Mouse (Mus musculus): ENCODE data around the gene Smad5. TPM values are rescaled to one million over a fixed set of nuclear protein-coding genes. Genes with fewer than 3 reads are reported as not detected.

Gene Smad5
- polyA plus RNA-seq, 1 experiment from 2014 or later: 39.7 TPM

DNA sequence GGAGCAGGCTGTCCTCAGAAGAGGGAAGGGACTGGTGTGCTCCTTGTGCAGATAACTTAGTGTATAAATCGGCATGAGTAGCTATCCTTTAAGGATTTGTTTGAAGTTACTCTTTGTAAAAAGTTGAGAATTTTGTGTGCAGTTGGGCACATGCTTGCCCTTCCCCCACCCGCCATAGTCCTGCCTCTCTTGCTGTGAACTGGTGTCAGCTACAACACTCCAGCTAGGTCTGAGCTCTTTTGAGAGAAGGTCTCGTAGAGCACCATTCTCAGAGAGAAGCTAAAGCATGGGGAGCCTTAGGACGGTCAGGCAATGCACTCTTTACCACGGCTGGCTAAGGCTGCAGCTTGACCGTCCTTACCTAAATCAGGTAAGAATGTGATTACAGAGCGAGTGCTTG, 38.9 kb downstream of the Smad5 start:
- 85% methylated on average over 7 of the region's 7 CpGs for WGBS
- Histone ChIP-seq H3K4me3 (ENCODE audit: low read depth, low read length) (no peak overlapping the region), H3K27ac (ENCODE audit: low read depth, low read length) (no peak overlapping the region), H3K9me3 (replicated peaks; ENCODE audit: control insufficient read depth, low read length) (no peaks in the 10 kb centered on the region), H3K4me1 (ENCODE audit: control insufficient read depth, insufficient read depth, low read length) (peaks cover 5% of the 10 kb centered on the region), H3K9ac (ENCODE audit: low read length) (no peak overlapping the region), H3K4me2 (ENCODE audit: low read length) (no peak overlapping the region), H3K27me3 (replicated peaks; ENCODE audit: control insufficient read depth, insufficient read depth, low read length) (no peaks in the 10 kb centered on the region), H3K36me3 (ENCODE audit: control insufficient read depth, insufficient read depth, low read length) (peaks cover 38% of the 10 kb centered on the region)
- DNase-seq (ENCODE audit: low spot score): no peak
- no peak for ATAC-seq

GRCm38 (mm10) chr13:56742325-56742901, 39.6 kb downstream of the Smad5 start:
- peak; percentile 55 for DNase-seq (ENCODE audit: low spot score)
- H3K27me3 ChIP-seq (replicated peaks; ENCODE audit: control insufficient read depth, insufficient read depth, low read length): no peaks in the 10 kb centered on the region
- peaks cover 32% of the 10 kb centered on the region for H3K36me3 ChIP-seq (ENCODE audit: control insufficient read depth, insufficient read depth, low read length)
- H3K9me3 ChIP-seq (replicated peaks; ENCODE audit: control insufficient read depth, low read length): no peaks in the 10 kb centered on the region
- H3K4me3 ChIP-seq (ENCODE audit: low read depth, low read length): no peak overlapping the region
- H3K4me1 ChIP-seq (ENCODE audit: control insufficient read depth, insufficient read depth, low read length): peaks cover 5% of the 10 kb centered on the region
- peak; percentile 61; the same call in 1 of the 2 replicates for ATAC-seq
- H3K27ac ChIP-seq (ENCODE audit: low read depth, low read length): no peak overlapping the region
- no peak overlapping the region for H3K9ac ChIP-seq (ENCODE audit: low read length)
- WGBS: 21% methylated on average over 6 of the region's 6 CpGs
- no peak overlapping the region for H3K4me2 ChIP-seq (ENCODE audit: low read length)

DNA sequence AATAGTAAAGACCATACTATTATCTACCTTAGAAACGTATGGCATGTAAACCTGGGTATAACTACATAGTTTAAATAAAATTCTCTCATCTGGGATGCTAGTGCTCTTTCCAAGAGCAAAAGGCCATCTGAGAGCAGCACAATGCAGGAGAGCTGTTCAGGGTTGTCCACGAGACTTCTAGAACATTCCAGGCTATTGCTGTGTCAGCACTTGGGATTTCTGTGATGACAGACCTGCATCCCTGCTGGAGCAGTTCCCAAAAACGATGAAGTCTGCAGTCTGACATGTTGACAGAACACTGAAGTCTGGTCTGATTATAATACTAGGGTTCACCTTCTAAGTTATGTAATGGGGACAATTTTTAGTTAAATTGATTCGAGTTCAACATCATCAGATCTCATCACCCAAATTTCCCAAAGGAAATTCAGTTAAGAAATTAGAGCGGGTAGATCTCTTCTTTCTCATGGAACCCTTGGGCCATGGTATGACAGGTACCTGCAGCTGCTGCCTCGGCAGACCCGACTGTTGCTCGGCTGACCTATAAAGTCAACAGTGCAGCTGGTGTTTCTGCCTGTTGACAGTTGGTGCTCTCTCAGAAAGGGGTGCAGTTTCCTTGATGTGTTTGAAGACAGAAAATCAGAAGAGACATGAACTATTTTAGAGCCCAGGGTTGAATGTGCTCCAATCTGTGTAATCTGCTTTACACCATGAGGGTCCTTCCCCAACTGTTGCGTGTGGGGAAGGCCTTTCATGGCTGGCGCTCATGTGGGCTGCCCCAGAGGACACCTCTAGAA, 44.1 kb downstream of the Smad5 start:
- DNase-seq (ENCODE audit: low spot score) (no peak), ATAC-seq (no peak)
- peaks cover 9% of the 10 kb centered on the region; the same call in 1 of the 2 replicates for H3K27me3 ChIP-seq (replicated peaks; ENCODE audit: control insufficient read depth, insufficient read depth, low read length)
- H3K4me1 ChIP-seq (ENCODE audit: control insufficient read depth, insufficient read depth, low read length): peaks cover 2% of the 10 kb centered on the region
- no peak overlapping the region for H3K4me3 ChIP-seq (ENCODE audit: low read depth, low read length)
- no peaks in the 10 kb centered on the region for H3K9me3 ChIP-seq (replicated peaks; ENCODE audit: control insufficient read depth, low read length)
- H3K9ac ChIP-seq (ENCODE audit: low read length): no peak overlapping the region
- 86% methylated on average over 10 of the region's 10 CpGs for WGBS
- peaks cover 6% of the 10 kb centered on the region; the same call in 1 of the 2 replicates for H3K36me3 ChIP-seq (ENCODE audit: control insufficient read depth, insufficient read depth, low read length)
- H3K27ac ChIP-seq (ENCODE audit: low read depth, low read length): no peak overlapping the region
- H3K4me2 ChIP-seq (ENCODE audit: low read length): no peak overlapping the region

DNA sequence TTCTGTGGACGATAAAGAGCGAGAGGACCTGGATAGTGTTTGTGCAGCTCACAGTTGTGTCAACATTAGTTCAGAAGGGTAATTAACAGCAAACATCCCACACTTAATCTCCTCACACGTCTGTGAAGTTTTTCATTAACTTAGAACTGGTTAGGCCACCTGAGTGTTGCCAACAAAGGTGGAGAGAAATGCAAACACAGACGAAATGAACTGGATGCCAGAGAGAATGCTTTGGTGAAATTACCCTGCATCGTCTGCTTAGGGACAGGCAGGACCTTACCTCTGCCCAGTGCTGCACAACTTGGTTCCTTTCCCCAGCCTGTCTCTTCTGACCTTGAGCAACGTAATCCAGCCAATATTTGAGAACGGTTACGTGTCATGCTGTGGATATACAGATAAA, 44.7 kb downstream of the Smad5 start:
- Histone ChIP-seq H3K27ac (ENCODE audit: low read depth, low read length) (no peak overlapping the region), H3K9ac (ENCODE audit: low read length) (no peak overlapping the region), H3K4me1 (ENCODE audit: control insufficient read depth, insufficient read depth, low read length) (peaks cover 3% of the 10 kb centered on the region; the same call in 1 of the 2 replicates), H3K27me3 (replicated peaks; ENCODE audit: control insufficient read depth, insufficient read depth, low read length) (peaks cover 13% of the 10 kb centered on the region), H3K36me3 (ENCODE audit: control insufficient read depth, insufficient read depth, low read length) (peaks cover 6% of the 10 kb centered on the region; the same call in 1 of the 2 replicates), H3K9me3 (replicated peaks; ENCODE audit: control insufficient read depth, low read length) (no peaks in the 10 kb centered on the region), H3K4me3 (ENCODE audit: low read depth, low read length) (no peak overlapping the region), H3K4me2 (ENCODE audit: low read length) (no peak overlapping the region)
- no peak for ATAC-seq
- WGBS: 81% methylated on average over 8 of the region's 8 CpGs
- no peak for DNase-seq (ENCODE audit: low spot score)

GRCm38 (mm10) chr13:56749377-56749776, 46.6 kb downstream of the Smad5 start:
- ATAC-seq (no peak), DNase-seq (ENCODE audit: low spot score) (no peak)
- Histone ChIP-seq H3K36me3 (ENCODE audit: control insufficient read depth, insufficient read depth, low read length) (no peaks in the 10 kb centered on the region), H3K4me2 (ENCODE audit: low read length) (no peak overlapping the region), H3K4me3 (ENCODE audit: low read depth, low read length) (no peak overlapping the region), H3K9ac (ENCODE audit: low read length) (no peak overlapping the region), H3K9me3 (replicated peaks; ENCODE audit: control insufficient read depth, low read length) (no peaks in the 10 kb centered on the region), H3K4me1 (ENCODE audit: control insufficient read depth, insufficient read depth, low read length) (peaks cover 8% of the 10 kb centered on the region; the same call in 1 of the 2 replicates), H3K27ac (ENCODE audit: low read depth, low read length) (no peak overlapping the region), H3K27me3 (replicated peaks; ENCODE audit: control insufficient read depth, insufficient read depth, low read length) (peaks cover 31% of the 10 kb centered on the region)
- WGBS: 88% methylated on average over 7 of the region's 7 CpGs

- no peak overlapping the region for H3K4me3 ChIP-seq (ENCODE audit: low read depth, low read length)
- WGBS: 11% methylated on average over 5 of the region's 5 CpGs
- ATAC-seq (no peak), DNase-seq (ENCODE audit: low spot score) (no peak)
- H3K27ac ChIP-seq (ENCODE audit: low read depth, low read length): no peak overlapping the region
- no peaks in the 10 kb centered on the region for H3K36me3 ChIP-seq (ENCODE audit: control insufficient read depth, insufficient read depth, low read length)
- peak overlapping the region; percentile 90; the same call in 1 of the 2 replicates for H3K4me2 ChIP-seq (ENCODE audit: low read length)
- peaks cover 37% of the 10 kb centered on the region for H3K27me3 ChIP-seq (replicated peaks; ENCODE audit: control insufficient read depth, insufficient read depth, low read length)
- peaks cover 8% of the 10 kb centered on the region; the same call in 1 of the 2 replicates for H3K4me1 ChIP-seq (ENCODE audit: control insufficient read depth, insufficient read depth, low read length)
- H3K9me3 ChIP-seq (replicated peaks; ENCODE audit: control insufficient read depth, low read length): no peaks in the 10 kb centered on the region
- H3K9ac ChIP-seq (ENCODE audit: low read length): no peak overlapping the region
Observed at GRCm38 (mm10) chr13:56751774-56752173, 49.0 kb downstream of the Smad5 start.

- 1% methylated on average over 39 of the region's 41 CpGs for WGBS
- Histone ChIP-seq H3K4me1 (ENCODE audit: control insufficient read depth, insufficient read depth, low read length) (peaks cover 8% of the 10 kb centered on the region; the same call in 1 of the 2 replicates), H3K27ac (ENCODE audit: low read depth, low read length) (no peak overlapping the region), H3K4me2 (ENCODE audit: low read length) (peak overlapping the region; percentile 90), H3K9me3 (replicated peaks; ENCODE audit: control insufficient read depth, low read length) (no peaks in the 10 kb centered on the region), H3K36me3 (ENCODE audit: control insufficient read depth, insufficient read depth, low read length) (no peaks in the 10 kb centered on the region), H3K27me3 (replicated peaks; ENCODE audit: control insufficient read depth, insufficient read depth, low read length) (peaks cover 37% of the 10 kb centered on the region), H3K4me3 (ENCODE audit: low read depth, low read length) (peak overlapping the region; percentile 41), H3K9ac (ENCODE audit: low read length) (peak overlapping the region; percentile 61)
- no peak for ATAC-seq
- peak; percentile 45 for DNase-seq (ENCODE audit: low spot score)
Observed at GRCm38 (mm10) chr13:56752474-56753191, 49.8 kb downstream of the Smad5 start.

DNA sequence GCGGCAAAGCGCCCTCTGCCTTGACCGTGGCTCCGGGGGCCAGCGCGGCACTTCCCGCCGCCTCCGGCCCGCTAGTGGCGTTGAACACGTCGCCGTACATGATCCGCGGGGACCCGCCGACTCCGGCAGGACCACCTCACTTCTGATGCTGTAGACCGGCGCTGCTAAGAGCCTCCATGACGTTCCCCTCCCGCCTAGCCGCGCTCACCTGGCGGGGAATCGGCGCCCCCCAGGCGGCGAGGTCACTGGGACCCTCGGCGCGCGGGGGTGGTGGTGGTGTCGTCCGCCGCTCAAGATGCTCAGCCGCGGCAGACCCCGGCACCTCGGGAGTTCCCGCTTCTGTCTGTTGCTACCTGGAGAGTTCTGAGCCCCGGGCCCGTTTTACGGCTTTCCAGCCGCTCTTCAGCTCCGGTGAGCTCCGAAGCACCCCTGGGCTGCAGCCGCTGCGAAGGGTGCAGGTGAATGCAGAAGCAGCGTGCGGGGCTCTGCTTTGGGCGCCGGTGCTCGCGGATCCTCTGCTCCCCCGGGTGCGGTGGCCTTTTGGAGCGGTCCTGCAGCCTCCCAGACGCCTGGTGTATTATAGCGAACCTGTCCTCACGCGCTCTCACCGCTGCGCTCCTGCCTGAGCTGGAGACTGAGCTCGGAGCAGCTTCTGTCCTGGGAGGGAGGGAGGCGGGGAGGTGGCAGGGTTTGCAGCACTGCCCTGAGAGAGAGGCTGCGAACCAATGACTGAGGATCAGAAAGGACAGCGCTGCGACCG, 50.6 kb downstream of the Smad5 start, which contains the start of gene Gm45623:
Gm45623 (minus strand) TSS at position 636 of the 760 bp plus-strand sequence.
- DNase-seq (ENCODE audit: low spot score) (no peak), ATAC-seq (no peak; the same call in 1 of the 2 replicates)
- no peaks in the 10 kb centered on the region for H3K9me3 ChIP-seq (replicated peaks; ENCODE audit: control insufficient read depth, low read length)
- peak within 1 kb of the TSS; percentile 41 for H3K4me3 ChIP-seq (ENCODE audit: low read depth, low read length)
- under 1% methylated on average over 67 of the region's 71 CpGs for WGBS
- peaks cover 8% of the 10 kb centered on the region; the same call in 1 of the 2 replicates for H3K4me1 ChIP-seq (ENCODE audit: control insufficient read depth, insufficient read depth, low read length)
- no peaks in the 10 kb centered on the region for H3K36me3 ChIP-seq (ENCODE audit: control insufficient read depth, insufficient read depth, low read length)
- peak within 1 kb of the TSS; percentile 61 for H3K9ac ChIP-seq (ENCODE audit: low read length)
- H3K27me3 ChIP-seq (replicated peaks; ENCODE audit: control insufficient read depth, insufficient read depth, low read length): peaks cover 37% of the 10 kb centered on the region
- H3K4me2 ChIP-seq (ENCODE audit: low read length): peak within 1 kb of the TSS; percentile 90
- H3K27ac ChIP-seq (ENCODE audit: low read depth, low read length): no peak within 1 kb of the TSS
